Mouse (Mus musculus) embryonic fibroblast, embryonic 13.5 days (primary cell): ENCODE measurements around the gene Tpd52l2.

Source experiments
- CTCF ChIP-seq: IDR thresholded peaks from 2 replicates; pipeline ENCODE4 v1.5.1; 2011; ENCODE audit warnings: mild to moderate bottlenecking, control low read depth, low read length, moderate library complexity, borderline replicate concordance; ENCODE audit not compliant: insufficient read depth
- POLR2A ChIP-seq: IDR thresholded peaks from 2 replicates; pipeline ENCODE4 v1.6.1; 2011; ENCODE audit warnings: low read depth, mild to moderate bottlenecking, control low read depth, low read length, moderate library complexity

DNA sequence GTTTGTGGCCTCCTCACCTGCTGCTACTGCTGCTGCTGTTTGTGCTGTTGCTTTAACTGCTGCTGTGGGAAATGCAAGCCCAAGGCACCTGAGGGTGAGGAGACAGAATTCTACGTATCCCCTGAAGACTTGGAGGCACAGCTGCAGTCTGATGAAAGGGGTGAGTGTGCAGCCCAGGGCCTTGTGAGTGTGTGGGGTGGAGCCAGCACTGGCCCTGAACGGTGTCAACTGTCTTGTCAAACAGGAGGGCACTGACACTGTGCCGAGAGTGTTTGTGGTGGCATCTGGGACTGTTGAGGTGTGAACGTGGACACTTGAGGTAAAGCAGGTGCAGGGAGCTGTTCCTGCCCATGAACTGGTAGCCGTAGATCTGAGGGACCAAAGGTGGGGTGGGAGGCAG lies 51.7 kb downstream of the Tpd52l2 start:
- TF ChIP-seq POLR2A: no peak
- TF ChIP-seq CTCF: no peak
